Mouse (Mus musculus): ENCODE measurements around the gene Cyp2u1.

- TF ChIP-seq CTCF (IDR thresholded peaks at IDR 0.05; ENCODE audit: extremely low read depth, insufficient read depth, insufficient read length, insufficient replicate concordance) (no peak), POLR2A (IDR thresholded peaks at IDR 0.05; ENCODE audit: low read depth, low read length) (no peak)
Observed at GRCm38 (mm10) chr3:131250283-131250682, 52.7 kb downstream of the Cyp2u1 start.
